Mouse (Mus musculus): Measurements from ENCODE around the gene Tespa1.
"Not testable (repeated sequence)": the region's sequence is repeated elsewhere in the genome, so short reads cannot be mapped to it uniquely, and the experiment has no call there.

Gene Tespa1

GRCm38 (mm10) chr10:130363438-130364164, 40.9 kb downstream of the Tespa1 start:
- DNase-seq, result no peak

GRCm38 (mm10) chr10:130364766-130365165, 42.1 kb downstream of the Tespa1 start:
- no peak for DNase-seq

DNA sequence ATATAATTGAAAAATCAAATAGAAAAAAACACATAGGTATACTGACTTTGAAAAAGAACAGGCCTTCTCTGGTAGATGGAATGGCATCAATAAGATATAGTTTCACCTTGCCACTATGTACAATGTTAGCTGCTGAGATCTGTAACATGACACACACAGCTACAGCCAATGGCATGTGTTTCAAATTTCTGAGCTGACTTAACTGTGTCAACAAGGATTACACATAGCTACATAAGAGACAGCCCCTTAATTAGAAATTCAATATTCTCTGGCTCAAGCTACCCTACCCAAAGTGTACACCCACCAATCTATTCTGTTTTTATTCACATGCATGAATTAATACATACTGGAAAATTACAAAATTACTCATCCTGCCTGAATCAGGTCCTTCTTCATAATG, 45.7 kb downstream of the Tespa1 start:
- DNase-seq, result no peak

DNA sequence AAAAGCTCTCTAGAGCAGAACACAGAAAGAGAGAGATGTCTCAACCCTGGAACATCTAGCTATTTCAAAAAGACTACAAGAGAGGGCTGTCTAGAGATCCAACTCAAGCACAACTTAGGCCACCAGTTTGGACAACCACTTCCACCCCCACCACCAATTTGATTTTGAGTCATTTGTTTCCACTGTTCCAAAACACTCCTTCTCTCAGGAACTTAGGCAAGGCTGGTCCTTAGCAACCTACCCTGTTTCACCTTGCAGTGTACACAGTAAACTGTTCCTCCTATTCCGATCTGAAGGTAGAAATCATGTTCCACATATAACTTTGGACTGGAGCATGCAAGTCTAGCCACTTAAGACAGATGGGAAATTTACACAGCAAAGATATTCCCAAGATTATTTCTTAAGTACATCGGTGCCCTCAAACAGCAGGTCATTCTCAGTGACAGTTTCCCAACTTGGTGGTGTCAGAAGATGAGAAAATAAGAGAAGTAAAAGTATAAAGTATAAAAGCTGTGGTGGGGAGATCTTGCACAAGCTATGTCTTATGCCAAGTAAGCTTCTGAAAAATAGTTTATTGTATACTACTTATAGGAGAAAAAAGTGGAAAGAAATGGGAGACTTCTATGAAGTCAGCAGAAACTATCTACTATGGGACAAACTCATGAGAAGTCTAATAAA, 47.5 kb downstream of the Tespa1 start:
- no peak for DNase-seq

GRCm38 (mm10) chr10:130371644-130372043, 49.0 kb downstream of the Tespa1 start:
- DNase-seq, result no peak

- no peak for DNase-seq
Measured at GRCm38 (mm10) chr10:130372491-130373173, 50.0 kb downstream of the Tespa1 start.

- no peak for DNase-seq
Measured at GRCm38 (mm10) chr10:130375145-130375544, 52.5 kb downstream of the Tespa1 start.

- DNase-seq, result no peak
Measured at GRCm38 (mm10) chr10:130394232-130394631, 71.6 kb downstream of the Tespa1 start, which contains the start of gene Vmn2r84. Gene Vmn2r84 (minus strand): TSS chr10:130394332.

DNA sequence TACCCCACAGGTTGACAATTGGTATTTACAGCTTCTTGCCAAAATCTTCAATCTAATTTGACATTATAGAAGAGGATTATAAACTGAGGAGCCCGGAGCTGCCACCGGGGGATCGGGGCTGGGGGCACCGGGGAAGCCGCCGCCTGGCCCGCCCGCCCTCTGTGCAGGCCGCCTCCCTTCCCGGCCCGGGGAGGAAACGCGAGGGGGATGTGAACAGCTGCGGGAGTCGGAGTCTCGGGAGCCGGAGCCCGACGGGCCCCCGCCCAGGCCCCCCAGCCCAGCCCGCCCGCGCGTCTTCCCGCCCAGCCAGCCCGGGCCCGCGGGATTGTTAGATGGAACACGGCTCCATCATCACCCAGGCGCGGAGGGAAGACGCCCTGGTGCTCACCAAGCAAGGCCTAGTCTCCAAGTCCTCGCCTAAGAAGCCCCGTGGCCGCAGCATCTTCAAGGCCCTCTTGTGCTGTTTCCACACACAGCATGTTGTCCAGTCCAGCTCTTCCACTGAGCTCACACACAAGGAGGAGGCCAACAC, 89.6 kb downstream of the Tespa1 start:
- DNase-seq, result not testable (repeated sequence)

Data from spleen, adult 18-20 months (tissue).